Mouse (Mus musculus) MEL (cell line): Measurements from ENCODE around the gene Dqx1. TPM values are rescaled to one million over a fixed set of nuclear protein-coding genes. Genes with fewer than 3 reads are reported as not detected.

ENCODE experiments used
- DNase-seq: peaks from one replicate; pipeline ENCODE4 v3.0.0; 2011; ENCODE audit warnings: low read depth, low spot score
- H3K27ac ChIP-seq: 2 replicates; pipeline ENCODE4 v1.5.1; 2012; ENCODE audit warnings: low read depth, mild to moderate bottlenecking, control low read depth, low read length, moderate library complexity; ENCODE audit not compliant: control insufficient read depth
- H3K27me3 ChIP-seq, 2 experiments: fragments of 150-350 bp in 1 of 2; sonication (generic) in 1 of 2; 2 replicates each; pipeline ENCODE4 v1.6.1; 2012; ENCODE audit warnings: low read length in 2 of 2, mild to moderate bottlenecking in 2 of 2, improper control_type of control experiment in 1 of 2, moderate library complexity in 1 of 2; ENCODE audit not compliant: insufficient read depth in 2 of 2, control insufficient read depth in 1 of 2
- H3K36me3 ChIP-seq, 2 experiments: 2 replicates each; pipeline ENCODE4 v1.6.1; 2012 to 2014; ENCODE audit warnings: low read length in 2 of 2, improper control_type of control experiment in 1 of 2, inconsistent platforms in 1 of 2, mild to moderate bottlenecking in 1 of 2; ENCODE audit not compliant: insufficient read depth in 2 of 2, control insufficient read depth in 1 of 2
- H3K4me1 ChIP-seq, 2 experiments: fragments of 150-350 bp in 1 of 2; sonication (generic) in 1 of 2; 2 replicates each; pipeline ENCODE4 v1.6.1; 2012; ENCODE audit warnings: low read length in 2 of 2, improper control_type of control experiment in 1 of 2, mild to moderate bottlenecking in 1 of 2; ENCODE audit not compliant: insufficient read depth in 2 of 2, control insufficient read depth in 1 of 2
- H3K4me3 ChIP-seq, 2 experiments: fragments of 150-350 bp in 1 of 2; sonication (generic) in 1 of 2; 2 replicates each; pipeline ENCODE4 v1.5.1; 2012; ENCODE audit warnings: low read depth in 2 of 2, low read length in 2 of 2, mild to moderate bottlenecking in 2 of 2, moderate library complexity in 2 of 2, control low read depth in 1 of 2, improper control_type of control experiment in 1 of 2; ENCODE audit not compliant: control insufficient read depth in 1 of 2, insufficient read depth in 1 of 2
- H3K79me2 ChIP-seq: 2 replicates; pipeline ENCODE4 v1.6.1; 2012; ENCODE audit warnings: mild to moderate bottlenecking, low read length, moderate library complexity; ENCODE audit not compliant: control insufficient read depth, poor library complexity, insufficient read depth
- H3K9ac ChIP-seq: 2 replicates; pipeline ENCODE4 v1.6.1; 2012; ENCODE audit warnings: low read depth, mild to moderate bottlenecking, control low read depth, low read length, moderate library complexity; ENCODE audit not compliant: control insufficient read depth, poor library complexity, severe bottlenecking
- H3K9me3 ChIP-seq: fragments of 150-350 bp; sonication (generic); replicated peaks from 2 replicates; pipeline ENCODE4 v1.6.1; 2012; ENCODE audit warnings: mild to moderate bottlenecking, low read length, improper control_type of control experiment, moderate library complexity; ENCODE audit not compliant: insufficient read depth
- CHD2 ChIP-seq: IDR thresholded peaks from 2 replicates; pipeline ENCODE4 v1.6.1; 2011; ENCODE audit warnings: low read length, improper control_type of control experiment
- CTCF ChIP-seq, 3 experiments: IDR thresholded peaks in 2 of 3; conservative IDR thresholded peaks in 1 of 3; 2 replicates each; pipeline ENCODE4 v1.5.1; 2011 to 2012; ENCODE audit warnings: low read length in 3 of 3, low read depth in 2 of 3, mild to moderate bottlenecking in 2 of 3, improper control_type of control experiment in 1 of 3, inconsistent platforms in 1 of 3, mixed read lengths in 1 of 3, moderate library complexity in 1 of 3; ENCODE audit not compliant: control insufficient read depth in 1 of 3, insufficient read depth in 1 of 3, poor library complexity in 1 of 3, severe bottlenecking in 1 of 3
- EP300 ChIP-seq, 2 experiments: IDR thresholded peaks; 2 replicates each; pipeline ENCODE4 v1.6.1; 2011; ENCODE audit warnings: improper control_type of control experiment in 2 of 2, low read length in 2 of 2, low read depth in 1 of 2, mild to moderate bottlenecking in 1 of 2
- GABPA ChIP-seq: IDR thresholded peaks from 2 replicates; pipeline ENCODE4 v1.6.1; 2012; ENCODE audit warnings: low read depth, mild to moderate bottlenecking, inconsistent platforms, low read length, improper control_type of control experiment, moderate library complexity
- HCFC1 ChIP-seq: IDR thresholded peaks from 2 replicates; pipeline ENCODE4 v1.6.1; 2012; ENCODE audit warnings: low read depth, mild to moderate bottlenecking, inconsistent platforms, low read length, improper control_type of control experiment, moderate library complexity
- JUND ChIP-seq: IDR thresholded peaks from 2 replicates; pipeline ENCODE4 v1.6.1; 2011; ENCODE audit warnings: low read depth, mild to moderate bottlenecking, improper control_type of control experiment, low read length
- MAFK ChIP-seq: IDR thresholded peaks from 2 replicates; pipeline ENCODE4 v1.6.1; 2011; ENCODE audit warnings: low read depth, mild to moderate bottlenecking, low read length, improper control_type of control experiment, borderline replicate concordance
- MAZ ChIP-seq: IDR thresholded peaks from 2 replicates; pipeline ENCODE4 v1.6.1; 2012; ENCODE audit warnings: low read depth, mild to moderate bottlenecking, inconsistent platforms, low read length, improper control_type of control experiment
- MXI1 ChIP-seq: IDR thresholded peaks from 2 replicates; pipeline ENCODE4 v1.6.1; 2011; ENCODE audit warnings: mild to moderate bottlenecking, low read depth, low read length, improper control_type of control experiment
- MYB ChIP-seq: IDR thresholded peaks from 2 replicates; pipeline ENCODE4 v1.6.1; 2011; ENCODE audit warnings: mild to moderate bottlenecking, low read depth, low read length, improper control_type of control experiment
- MYC ChIP-seq: IDR thresholded peaks from 2 replicates; pipeline ENCODE4 v1.6.1; 2011; ENCODE audit warnings: low read depth, mild to moderate bottlenecking, low read length, improper control_type of control experiment, moderate library complexity
- NELFE ChIP-seq: IDR thresholded peaks from 2 replicates; pipeline ENCODE4 v1.6.1; 2011; ENCODE audit warnings: low read depth, low read length, improper control_type of control experiment
- NRF1 ChIP-seq: IDR thresholded peaks from 2 replicates; pipeline ENCODE4 v1.6.1; 2014; ENCODE audit warnings: low read depth, mild to moderate bottlenecking, inconsistent platforms, low read length, improper control_type of control experiment, moderate library complexity; ENCODE audit not compliant: poor library complexity, insufficient read depth, severe bottlenecking
- POLR2A ChIP-seq, 2 experiments: IDR thresholded peaks; 2 replicates each; pipeline ENCODE4 v1.6.1; 2011 to 2012; ENCODE audit warnings: low read length in 2 of 2, mild to moderate bottlenecking in 2 of 2, control low read depth in 1 of 2, improper control_type of control experiment in 1 of 2, low read depth in 1 of 2, moderate library complexity in 1 of 2; ENCODE audit not compliant: control insufficient read depth in 1 of 2, insufficient read depth in 1 of 2, poor library complexity in 1 of 2
- RAD21 ChIP-seq: IDR thresholded peaks from 2 replicates; pipeline ENCODE4 v1.6.1; 2011; ENCODE audit warnings: mild to moderate bottlenecking, low read depth, low read length, improper control_type of control experiment
- SMC3 ChIP-seq: IDR thresholded peaks from 2 replicates; pipeline ENCODE4 v1.6.1; 2011; ENCODE audit warnings: low read depth, low read length, improper control_type of control experiment
- TBP ChIP-seq: IDR thresholded peaks from 2 replicates; pipeline ENCODE4 v1.8.0; 2011; ENCODE audit warnings: low read depth, low read length, improper control_type of control experiment
- USF2 ChIP-seq, 2 experiments: IDR thresholded peaks; 2 replicates each; pipeline ENCODE4 v1.6.1; 2011 to 2012; ENCODE audit warnings: improper control_type of control experiment in 2 of 2, low read length in 2 of 2, borderline replicate concordance in 1 of 2, inconsistent platforms in 1 of 2, low read depth in 1 of 2, mild to moderate bottlenecking in 1 of 2; ENCODE audit not compliant: insufficient read depth in 1 of 2
- ZC3H11A ChIP-seq: IDR thresholded peaks from 2 replicates; pipeline ENCODE4 v1.6.1; 2012; ENCODE audit warnings: low read depth, mild to moderate bottlenecking, inconsistent platforms, low read length, improper control_type of control experiment
- ZKSCAN1 ChIP-seq: IDR thresholded peaks from 2 replicates; pipeline ENCODE4 v1.6.1; 2012; ENCODE audit warnings: low read depth, mild to moderate bottlenecking, inconsistent platforms, low read length, improper control_type of control experiment, moderate library complexity
- ZNF384 ChIP-seq: IDR thresholded peaks from 2 replicates; pipeline ENCODE4 v1.6.1; 2012; ENCODE audit warnings: low read depth, mild to moderate bottlenecking, inconsistent platforms, low read length, improper control_type of control experiment
- polyA plus RNA-seq, 2 experiments: library from polyadenylated mRNA; stranded (reverse) in 1 of 2; unstranded in 1 of 2; fragments of >175 nt in 1 of 2; fragments of >200 nt in 1 of 2; gene quantifications; 2 replicates each; pipeline versions ENCODE4 v1.2.1 to v1.2.4; 2012; ENCODE audit warnings: low replicate concordance in 2 of 2, low read depth in 1 of 2; ENCODE audit not compliant: insufficient read length in 2 of 2, insufficient read depth in 1 of 2, missing spikeins in 1 of 2
- total RNA-seq: library from RNA; depleted of rRNA; stranded (reverse); fragments of 300-350 nt; gene quantifications from 2 replicates; pipeline ENCODE4 v1.2.3, GENCODE M21; 2012

Dqx1 gene
- total and polyA plus RNA-seq, 3 experiments = 1.3 to 3.4 TPM; not detected in 1

DNA sequence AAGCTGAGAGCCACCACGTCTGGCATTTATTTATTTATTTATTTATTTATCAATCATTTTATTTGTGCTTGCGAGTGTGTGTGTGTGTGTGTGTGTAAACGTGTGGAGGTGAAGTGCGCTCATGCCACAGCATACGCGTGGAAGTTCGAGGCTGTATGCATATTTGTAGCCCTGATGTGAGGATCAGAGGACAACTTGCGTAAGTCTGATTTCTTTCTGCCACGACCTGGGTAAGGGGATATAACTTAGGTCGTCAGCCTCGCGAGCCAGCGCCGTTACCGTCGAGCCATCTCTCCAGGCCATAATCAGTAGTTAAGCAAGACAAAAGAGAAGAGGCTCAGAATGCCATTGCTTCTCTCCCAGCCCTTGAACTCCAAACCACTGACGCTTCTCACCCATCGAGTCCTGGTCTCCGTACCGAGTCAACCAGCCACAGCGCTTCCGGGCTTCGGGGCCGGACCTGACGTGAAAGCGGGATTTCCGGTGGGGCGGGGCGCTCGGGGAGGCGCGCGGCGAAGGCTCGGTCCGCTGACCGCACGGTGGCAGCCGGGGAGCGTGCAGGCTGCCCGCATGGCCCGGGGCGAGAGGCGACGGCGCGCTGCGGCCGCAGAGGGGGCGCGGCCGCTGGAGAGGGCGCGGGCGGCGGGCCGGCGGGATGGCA, 57.5 kb downstream of the Dqx1 start, which contains the start of gene Mogs (continued):
- TF ChIP-seq RAD21 (no peak; the same call in none of the 2 replicates), CHD2 (no peak), TBP (peak; percentile 80), JUND (no peak), CTCF (IDR thresholded peaks at IDR 0.05 in 2 of 3, conservative IDR thresholded peaks at IDR 0.05 in 1 of 3; ENCODE audit: control insufficient read depth in 1 of 3, insufficient read depth in 1 of 3, low read depth in 2 of 3, low read length in 3 of 3, poor library complexity in 1 of 3, severe bottlenecking in 1 of 3) (peak in 1 of 3 experiments; percentile 53; a peak in 2 of 6 replicates), MYB (no peak), MYC (no peak), EP300 (IDR thresholded peaks at IDR 0.05; ENCODE audit: low read depth in 1 of 2, low read length in 2 of 2) (no peak), POLR2A (IDR thresholded peaks at IDR 0.05; ENCODE audit: control insufficient read depth in 1 of 2, insufficient read depth in 1 of 2, low read depth in 1 of 2, low read length in 2 of 2, poor library complexity in 1 of 2) (peak; percentile 93 to 97), ZNF384 (no peak), SMC3 (no peak), USF2 (IDR thresholded peaks at IDR 0.05; ENCODE audit: borderline replicate concordance in 1 of 2, insufficient read depth in 1 of 2, low read depth in 1 of 2, low read length in 2 of 2) (no peak), NRF1 (peak; percentile 41; the same call in 1 of the 2 replicates), ZKSCAN1 (no peak), ZC3H11A (no peak)

DNA sequence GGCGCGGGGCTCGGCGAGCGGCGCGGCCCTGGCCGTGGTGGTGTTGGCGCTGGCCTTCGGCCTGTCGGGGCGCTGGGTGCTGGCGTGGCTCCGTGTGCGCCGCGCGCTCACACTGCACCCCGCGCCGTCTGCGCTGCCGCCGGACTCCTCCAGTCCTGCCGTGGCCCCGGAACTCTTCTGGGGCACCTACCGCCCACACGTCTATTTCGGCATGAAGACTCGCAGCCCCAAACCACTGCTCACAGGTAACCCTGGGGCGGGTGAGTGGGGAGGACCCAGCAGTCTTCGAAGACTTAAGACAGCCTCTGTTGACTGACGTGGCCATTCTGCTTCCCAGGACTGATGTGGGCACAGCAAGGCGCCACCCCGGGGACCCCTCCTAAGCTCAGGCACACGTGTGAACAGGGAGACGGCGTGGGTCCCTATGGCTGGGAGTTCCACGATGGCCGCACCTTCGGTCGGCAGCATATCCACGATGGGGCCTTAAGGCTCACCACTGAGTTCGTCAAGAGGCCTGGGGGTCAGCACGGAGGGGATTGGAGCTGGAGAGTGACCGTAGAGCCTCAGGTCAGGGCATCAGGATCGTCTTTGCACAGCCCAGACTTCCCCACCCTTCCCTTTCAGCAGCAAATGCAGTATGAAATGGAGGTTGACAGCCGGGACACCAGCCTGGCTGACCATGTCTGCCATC, 58.2 kb downstream of the Dqx1 start:
- H3K36me3 ChIP-seq = peaks cover 0 to 15% of the 10 kb centered on the region in 2 experiments; a peak in 3 of 4 replicates
- peak overlapping the region; percentile 88 for H3K9ac ChIP-seq
- DNase-seq = peak; percentile 50
- H3K4me3 ChIP-seq = peak overlapping the region; percentile 89 to 94
- no peaks in the 10 kb centered on the region for H3K27me3 ChIP-seq
- H3K9me3 ChIP-seq = no peaks in the 10 kb centered on the region
- H3K27ac ChIP-seq = peak overlapping the region; percentile 4
- TF ChIP-seq NRF1 = peak; percentile 2; the same call in 1 of the 2 replicates
- TF ChIP-seq NELFE = no peak
- TF ChIP-seq MAZ = no peak
- TF ChIP-seq MYB = no peak
- TF ChIP-seq MXI1 = peak; percentile 27
- TF ChIP-seq HCFC1 = no peak
- no peak for TF ChIP-seq MAFK
- no peak for TF ChIP-seq GABPA
- peak; percentile 63; the same call in 1 of the 2 replicates for TF ChIP-seq MYC
- H3K79me2 ChIP-seq = peaks cover 34% of the 10 kb centered on the region
- peaks cover 0 to 19% of the 10 kb centered on the region in 2 experiments; a peak in 2 of 4 replicates for H3K4me1 ChIP-seq
